Mouse (Mus musculus) MEL (cell line): ENCODE measurements around the gene Gm10964. TPM values are rescaled to one million over a fixed set of nuclear protein-coding genes. Genes with fewer than 3 reads are reported as not detected.
A peak's percentile ranks its signal among the peaks of the same experiment; 100 is the strongest.

Experiments
- DNase-seq: peaks from one replicate; pipeline ENCODE4 v3.0.0; 2011; ENCODE audit warnings: low read depth, low spot score
- H3K27ac ChIP-seq: 2 replicates; pipeline ENCODE4 v1.5.1; 2012; ENCODE audit warnings: low read depth, mild to moderate bottlenecking, control low read depth, low read length, moderate library complexity; ENCODE audit not compliant: control insufficient read depth
- H3K27me3 ChIP-seq, 2 experiments: fragments of 150-350 bp in 1 of 2; sonication (generic) in 1 of 2; 2 replicates each; pipeline ENCODE4 v1.6.1; 2012; ENCODE audit warnings: low read length in 2 of 2, mild to moderate bottlenecking in 2 of 2, improper control_type of control experiment in 1 of 2, moderate library complexity in 1 of 2; ENCODE audit not compliant: insufficient read depth in 2 of 2, control insufficient read depth in 1 of 2
- H3K36me3 ChIP-seq, 2 experiments: 2 replicates each; pipeline ENCODE4 v1.6.1; 2012 to 2014; ENCODE audit warnings: low read length in 2 of 2, improper control_type of control experiment in 1 of 2, inconsistent platforms in 1 of 2, mild to moderate bottlenecking in 1 of 2; ENCODE audit not compliant: insufficient read depth in 2 of 2, control insufficient read depth in 1 of 2
- H3K4me1 ChIP-seq, 2 experiments: fragments of 150-350 bp in 1 of 2; sonication (generic) in 1 of 2; 2 replicates each; pipeline ENCODE4 v1.6.1; 2012; ENCODE audit warnings: low read length in 2 of 2, improper control_type of control experiment in 1 of 2, mild to moderate bottlenecking in 1 of 2; ENCODE audit not compliant: insufficient read depth in 2 of 2, control insufficient read depth in 1 of 2
- H3K4me3 ChIP-seq, 2 experiments: fragments of 150-350 bp in 1 of 2; sonication (generic) in 1 of 2; 2 replicates each; pipeline ENCODE4 v1.5.1; 2012; ENCODE audit warnings: low read depth in 2 of 2, low read length in 2 of 2, mild to moderate bottlenecking in 2 of 2, moderate library complexity in 2 of 2, control low read depth in 1 of 2, improper control_type of control experiment in 1 of 2; ENCODE audit not compliant: control insufficient read depth in 1 of 2, insufficient read depth in 1 of 2
- H3K79me2 ChIP-seq: 2 replicates; pipeline ENCODE4 v1.6.1; 2012; ENCODE audit warnings: mild to moderate bottlenecking, low read length, moderate library complexity; ENCODE audit not compliant: control insufficient read depth, poor library complexity, insufficient read depth
- H3K9ac ChIP-seq: 2 replicates; pipeline ENCODE4 v1.6.1; 2012; ENCODE audit warnings: low read depth, mild to moderate bottlenecking, control low read depth, low read length, moderate library complexity; ENCODE audit not compliant: control insufficient read depth, poor library complexity, severe bottlenecking
- H3K9me3 ChIP-seq: fragments of 150-350 bp; sonication (generic); replicated peaks from 2 replicates; pipeline ENCODE4 v1.6.1; 2012; ENCODE audit warnings: mild to moderate bottlenecking, low read length, improper control_type of control experiment, moderate library complexity; ENCODE audit not compliant: insufficient read depth
- CHD2 ChIP-seq: IDR thresholded peaks from 2 replicates; pipeline ENCODE4 v1.6.1; 2011; ENCODE audit warnings: low read length, improper control_type of control experiment
- CTCF ChIP-seq, 3 experiments: IDR thresholded peaks in 2 of 3; conservative IDR thresholded peaks in 1 of 3; 2 replicates each; pipeline ENCODE4 v1.5.1; 2011 to 2012; ENCODE audit warnings: low read length in 3 of 3, low read depth in 2 of 3, mild to moderate bottlenecking in 2 of 3, improper control_type of control experiment in 1 of 3, inconsistent platforms in 1 of 3, mixed read lengths in 1 of 3, moderate library complexity in 1 of 3; ENCODE audit not compliant: control insufficient read depth in 1 of 3, insufficient read depth in 1 of 3, poor library complexity in 1 of 3, severe bottlenecking in 1 of 3
- ELF1 ChIP-seq: IDR thresholded peaks from 2 replicates; pipeline ENCODE4 v1.6.1; 2014; ENCODE audit warnings: low read depth, mild to moderate bottlenecking, inconsistent platforms, low read length, improper control_type of control experiment, moderate library complexity
- ETS1 ChIP-seq: IDR thresholded peaks from 2 replicates; pipeline ENCODE4 v1.6.1; 2012; ENCODE audit warnings: low read depth, mild to moderate bottlenecking, inconsistent platforms, low read length, improper control_type of control experiment, moderate library complexity
- GABPA ChIP-seq: IDR thresholded peaks from 2 replicates; pipeline ENCODE4 v1.6.1; 2012; ENCODE audit warnings: low read depth, mild to moderate bottlenecking, inconsistent platforms, low read length, improper control_type of control experiment, moderate library complexity
- HCFC1 ChIP-seq: IDR thresholded peaks from 2 replicates; pipeline ENCODE4 v1.6.1; 2012; ENCODE audit warnings: low read depth, mild to moderate bottlenecking, inconsistent platforms, low read length, improper control_type of control experiment, moderate library complexity
- KAT2A ChIP-seq: conservative IDR thresholded peaks from 2 replicates; pipeline ENCODE4 v1.6.1; 2012; ENCODE audit warnings: low read depth, low read length, improper control_type of control experiment, inconsistent platforms
- MAFK ChIP-seq: IDR thresholded peaks from 2 replicates; pipeline ENCODE4 v1.6.1; 2011; ENCODE audit warnings: low read depth, mild to moderate bottlenecking, low read length, improper control_type of control experiment, borderline replicate concordance
- MAX ChIP-seq: IDR thresholded peaks from 2 replicates; pipeline ENCODE4 v1.6.1; 2011; ENCODE audit warnings: low read length, improper control_type of control experiment
- MEF2A ChIP-seq: IDR thresholded peaks from 2 replicates; pipeline ENCODE4 v1.6.1; 2014; ENCODE audit warnings: low read depth, mild to moderate bottlenecking, inconsistent platforms, low read length, improper control_type of control experiment; ENCODE audit not compliant: poor library complexity, insufficient replicate concordance, severe bottlenecking; ENCODE audit errors: extremely low read depth
- MXI1 ChIP-seq: IDR thresholded peaks from 2 replicates; pipeline ENCODE4 v1.6.1; 2011; ENCODE audit warnings: mild to moderate bottlenecking, low read depth, low read length, improper control_type of control experiment
- MYB ChIP-seq: IDR thresholded peaks from 2 replicates; pipeline ENCODE4 v1.6.1; 2011; ENCODE audit warnings: mild to moderate bottlenecking, low read depth, low read length, improper control_type of control experiment
- NELFE ChIP-seq: IDR thresholded peaks from 2 replicates; pipeline ENCODE4 v1.6.1; 2011; ENCODE audit warnings: low read depth, low read length, improper control_type of control experiment
- POLR2A ChIP-seq, 2 experiments: IDR thresholded peaks; 2 replicates each; pipeline ENCODE4 v1.6.1; 2011 to 2012; ENCODE audit warnings: low read length in 2 of 2, mild to moderate bottlenecking in 2 of 2, control low read depth in 1 of 2, improper control_type of control experiment in 1 of 2, low read depth in 1 of 2, moderate library complexity in 1 of 2; ENCODE audit not compliant: control insufficient read depth in 1 of 2, insufficient read depth in 1 of 2, poor library complexity in 1 of 2
- RCOR1 ChIP-seq: IDR thresholded peaks from 2 replicates; pipeline ENCODE4 v1.6.1; 2012; ENCODE audit warnings: low read depth, mild to moderate bottlenecking, inconsistent platforms, low read length, improper control_type of control experiment
- SIN3A ChIP-seq: IDR thresholded peaks from 2 replicates; pipeline ENCODE4 v1.6.1; 2012; ENCODE audit warnings: low read length, improper control_type of control experiment, inconsistent platforms
- TCF12 ChIP-seq: IDR thresholded peaks from 2 replicates; pipeline ENCODE4 v1.6.1; 2014; ENCODE audit warnings: low read depth, mild to moderate bottlenecking, inconsistent platforms, low read length, improper control_type of control experiment, moderate library complexity
- USF1 ChIP-seq: IDR thresholded peaks from 2 replicates; pipeline ENCODE4 v1.6.1; 2014; ENCODE audit warnings: low read depth, mild to moderate bottlenecking, inconsistent platforms, low read length, improper control_type of control experiment, moderate library complexity
- USF2 ChIP-seq, 2 experiments: IDR thresholded peaks; 2 replicates each; pipeline ENCODE4 v1.6.1; 2011 to 2012; ENCODE audit warnings: improper control_type of control experiment in 2 of 2, low read length in 2 of 2, borderline replicate concordance in 1 of 2, inconsistent platforms in 1 of 2, low read depth in 1 of 2, mild to moderate bottlenecking in 1 of 2; ENCODE audit not compliant: insufficient read depth in 1 of 2
- ZC3H11A ChIP-seq: IDR thresholded peaks from 2 replicates; pipeline ENCODE4 v1.6.1; 2012; ENCODE audit warnings: low read depth, mild to moderate bottlenecking, inconsistent platforms, low read length, improper control_type of control experiment
- ZKSCAN1 ChIP-seq: IDR thresholded peaks from 2 replicates; pipeline ENCODE4 v1.6.1; 2012; ENCODE audit warnings: low read depth, mild to moderate bottlenecking, inconsistent platforms, low read length, improper control_type of control experiment, moderate library complexity
- ZMIZ1 ChIP-seq: IDR thresholded peaks from 2 replicates; pipeline ENCODE4 v1.6.1; 2012; ENCODE audit warnings: low read depth, mild to moderate bottlenecking, inconsistent platforms, low read length, improper control_type of control experiment, moderate library complexity
- polyA plus RNA-seq, 2 experiments: library from polyadenylated mRNA; stranded (reverse) in 1 of 2; unstranded in 1 of 2; fragments of >175 nt in 1 of 2; fragments of >200 nt in 1 of 2; gene quantifications; 2 replicates each; pipeline versions ENCODE4 v1.2.1 to v1.2.4; 2012; ENCODE audit warnings: low replicate concordance in 2 of 2, low read depth in 1 of 2; ENCODE audit not compliant: insufficient read length in 2 of 2, insufficient read depth in 1 of 2, missing spikeins in 1 of 2
- total RNA-seq: library from RNA; depleted of rRNA; stranded (reverse); fragments of 300-350 nt; gene quantifications from 2 replicates; pipeline ENCODE4 v1.2.3, GENCODE M21; 2012

Gene Gm10964
- total and polyA plus RNA-seq, 3 experiments = not detected

GRCm38 (mm10) chr3:103766789-103767188, 27.6 kb downstream of the Gm10964 start:
- H3K9me3 ChIP-seq = no peaks in the 10 kb centered on the region
- no peak for TF ChIP-seq ELF1
- TF ChIP-seq GABPA = no peak
- TF ChIP-seq MAX = no peak
- TF ChIP-seq POLR2A (IDR thresholded peaks at IDR 0.05; ENCODE audit: control insufficient read depth in 1 of 2, insufficient read depth in 1 of 2, low read depth in 1 of 2, low read length in 2 of 2, poor library complexity in 1 of 2) = no peak
- TF ChIP-seq KAT2A = no peak
- no peak for TF ChIP-seq MAFK
- no peak for TF ChIP-seq USF1
- TF ChIP-seq CTCF (IDR thresholded peaks at IDR 0.05 in 2 of 3, conservative IDR thresholded peaks at IDR 0.05 in 1 of 3; ENCODE audit: control insufficient read depth in 1 of 3, insufficient read depth in 1 of 3, low read depth in 2 of 3, low read length in 3 of 3, poor library complexity in 1 of 3, severe bottlenecking in 1 of 3) = no peak
- no peak overlapping the region for H3K4me3 ChIP-seq
- no peak for DNase-seq
- H3K27ac ChIP-seq = no peak overlapping the region
- H3K9ac ChIP-seq = no peak overlapping the region
- H3K79me2 ChIP-seq = no peaks in the 10 kb centered on the region; the same call in 1 of the 2 replicates
- H3K36me3 ChIP-seq = peaks cover 0 to 16% of the 10 kb centered on the region in 2 experiments; a peak in 2 of 4 replicates
- H3K4me1 ChIP-seq = no peaks in the 10 kb centered on the region
- H3K27me3 ChIP-seq = no peaks in the 10 kb centered on the region

DNA sequence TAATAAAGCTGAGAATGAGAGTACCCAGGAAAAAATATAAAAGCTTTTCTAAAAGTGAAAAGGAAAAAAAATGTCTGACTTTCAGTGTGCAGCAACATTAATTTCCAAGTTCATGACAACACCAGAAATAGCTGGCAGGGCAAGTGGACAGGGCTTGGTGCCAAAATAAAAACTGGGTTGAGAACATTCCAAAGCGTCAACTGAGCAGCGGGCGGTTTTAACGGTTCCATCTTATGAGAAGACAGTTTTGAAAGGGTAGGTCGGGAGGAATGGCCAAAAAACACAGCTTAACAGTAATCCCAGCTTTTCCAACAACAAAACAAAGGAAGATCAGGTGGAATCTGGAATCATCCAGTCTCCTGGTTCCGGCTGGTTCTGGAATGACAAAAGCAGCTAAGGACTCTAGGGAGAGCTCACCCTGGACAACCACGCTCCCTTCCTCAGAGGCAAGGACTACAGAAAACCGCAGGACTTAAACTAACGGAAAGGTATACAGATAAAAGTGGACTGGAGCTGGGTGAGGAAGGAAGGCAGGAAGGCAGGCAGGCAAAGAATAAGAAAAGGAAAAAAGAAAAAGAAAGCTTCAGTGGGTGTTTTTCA, 32.5 kb downstream of the Gm10964 start:
- H3K36me3 ChIP-seq = peaks cover 5 to 10% of the 10 kb centered on the region in 2 experiments
- DNase-seq = no peak
- TF ChIP-seq MEF2A = no peak
- no peak for TF ChIP-seq ZMIZ1
- TF ChIP-seq MXI1 = no peak
- TF ChIP-seq NELFE = no peak
- no peak for TF ChIP-seq HCFC1
- TF ChIP-seq MAX = no peak
- TF ChIP-seq SIN3A = no peak
- H3K27ac ChIP-seq = no peak overlapping the region
- no peak overlapping the region for H3K4me3 ChIP-seq
- H3K9me3 ChIP-seq = no peaks in the 10 kb centered on the region
- H3K79me2 ChIP-seq = peaks cover 1% of the 10 kb centered on the region; the same call in 1 of the 2 replicates
- H3K9ac ChIP-seq = no peak overlapping the region
- H3K27me3 ChIP-seq = no peaks in the 10 kb centered on the region
- H3K4me1 ChIP-seq = peaks cover 0 to 4% of the 10 kb centered on the region in 2 experiments; a peak in 1 of 4 replicates

DNA sequence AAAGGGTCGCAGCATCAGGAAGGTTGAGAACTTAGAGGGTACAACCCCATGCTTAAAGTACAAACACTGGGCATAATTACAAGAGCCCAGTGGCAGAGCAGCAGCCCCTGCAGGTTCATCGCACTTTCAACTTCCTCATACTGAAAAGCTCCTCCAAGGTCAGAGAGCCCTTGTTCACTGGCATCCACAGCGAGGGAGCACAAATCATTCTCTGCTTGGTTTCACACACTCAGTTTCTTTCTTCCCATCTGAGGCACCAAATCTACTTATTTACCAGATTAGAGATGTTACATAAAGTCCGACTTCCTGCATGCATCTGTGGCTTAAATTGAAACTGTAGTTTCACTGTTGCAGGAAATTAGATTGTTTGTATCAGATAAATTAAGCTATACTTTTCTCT, 33.7 kb downstream of the Gm10964 start:
- DNase-seq = peak; percentile 49
- no peak overlapping the region for H3K9ac ChIP-seq
- H3K27ac ChIP-seq = no peak overlapping the region
- no peak for TF ChIP-seq TCF12
- no peak for TF ChIP-seq USF2 (IDR thresholded peaks at IDR 0.05; ENCODE audit: borderline replicate concordance in 1 of 2, insufficient read depth in 1 of 2, low read depth in 1 of 2, low read length in 2 of 2)
- no peak for TF ChIP-seq ZMIZ1
- no peak for TF ChIP-seq USF1
- TF ChIP-seq CHD2 = no peak
- no peak for TF ChIP-seq MEF2A
- TF ChIP-seq ZKSCAN1 = no peak
- no peak for TF ChIP-seq ZC3H11A
- TF ChIP-seq MYB = no peak
- no peak for TF ChIP-seq ETS1
- no peak for TF ChIP-seq RCOR1
- no peak for TF ChIP-seq NELFE
- TF ChIP-seq, all 39 proteins: peak for 0
- no peak overlapping the region for H3K4me3 ChIP-seq
- H3K79me2 ChIP-seq = peaks cover 10% of the 10 kb centered on the region; the same call in 1 of the 2 replicates
- H3K9me3 ChIP-seq = no peaks in the 10 kb centered on the region
- peaks cover 5 to 14% of the 10 kb centered on the region in 2 experiments for H3K36me3 ChIP-seq
- H3K27me3 ChIP-seq = no peaks in the 10 kb centered on the region
- peaks cover 0 to 4% of the 10 kb centered on the region in 2 experiments; a peak in 1 of 4 replicates for H3K4me1 ChIP-seq
